Mouse (Mus musculus) brain, embryonic 18.5 days (tissue): ENCODE data around the gene Ankzf1.
"Not testable (repeated sequence)": the region's sequence is repeated elsewhere in the genome, so short reads cannot be mapped to it uniquely, and the experiment has no call there.

Experiments used
- DNase-seq: peaks from one replicate; pipeline ENCODE4 v3.0.0-alpha.2; 2012; ENCODE audit warnings: low read depth, low spot score

Ankzf1 gene

GRCm38 (mm10) chr1:75225473-75225872, 33.5 kb downstream of the Ankzf1 start:
- no peak for DNase-seq

- no peak for DNase-seq
Observed at GRCm38 (mm10) chr1:75226138-75226537, 34.2 kb downstream of the Ankzf1 start.

- DNase-seq: no peak
Observed at GRCm38 (mm10) chr1:75227653-75228052, 35.7 kb downstream of the Ankzf1 start.

DNA sequence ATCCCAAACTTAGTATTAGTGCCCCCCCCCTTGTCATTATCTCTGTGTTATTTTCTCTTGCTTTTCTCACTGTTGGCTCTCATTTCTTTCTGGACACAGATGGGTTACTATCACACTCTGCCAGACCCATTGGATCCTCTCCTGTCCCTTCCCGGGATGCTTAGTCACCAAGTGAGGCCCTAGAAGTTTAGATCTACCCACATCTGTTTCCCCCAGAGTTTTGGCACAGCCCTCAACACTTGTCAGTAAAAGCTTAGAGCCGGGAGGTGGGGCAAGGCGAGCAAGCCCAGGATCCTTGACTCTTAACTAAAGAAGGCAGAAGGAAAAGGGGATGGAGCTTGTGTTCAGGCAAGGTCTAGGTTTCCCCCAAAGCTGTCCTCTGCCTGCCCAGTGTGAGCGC, 37.2 kb downstream of the Ankzf1 start:
- no peak for DNase-seq

GRCm38 (mm10) chr1:75230335-75230994, 38.5 kb downstream of the Ankzf1 start:
- no peak for DNase-seq

DNA sequence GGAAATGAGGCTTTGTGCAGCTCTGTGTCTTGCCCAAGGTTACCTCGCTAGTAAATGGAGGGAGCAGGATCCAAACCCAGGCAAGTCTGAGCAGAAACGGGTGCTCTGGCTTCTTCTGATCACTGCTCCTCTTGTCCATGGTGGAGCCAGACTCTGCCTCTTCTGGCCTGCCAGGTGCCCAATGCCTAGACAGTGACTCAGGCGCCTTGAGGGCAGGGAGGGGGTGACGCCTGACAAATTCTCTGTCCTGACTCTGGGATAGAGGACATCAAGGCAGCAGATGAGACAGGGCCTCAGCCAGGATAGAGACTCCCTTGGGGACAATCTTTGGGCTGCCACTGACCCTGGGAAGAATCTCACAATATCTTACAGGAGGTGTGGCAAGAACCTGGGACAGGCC, 39.3 kb downstream of the Ankzf1 start:
- no peak for DNase-seq

GRCm38 (mm10) chr1:75231664-75232152, 39.8 kb downstream of the Ankzf1 start, which contains the start of gene A630095N17Rik:
A630095N17Rik (minus strand) TSS chr1:75232102.
- DNase-seq: no peak

DNA sequence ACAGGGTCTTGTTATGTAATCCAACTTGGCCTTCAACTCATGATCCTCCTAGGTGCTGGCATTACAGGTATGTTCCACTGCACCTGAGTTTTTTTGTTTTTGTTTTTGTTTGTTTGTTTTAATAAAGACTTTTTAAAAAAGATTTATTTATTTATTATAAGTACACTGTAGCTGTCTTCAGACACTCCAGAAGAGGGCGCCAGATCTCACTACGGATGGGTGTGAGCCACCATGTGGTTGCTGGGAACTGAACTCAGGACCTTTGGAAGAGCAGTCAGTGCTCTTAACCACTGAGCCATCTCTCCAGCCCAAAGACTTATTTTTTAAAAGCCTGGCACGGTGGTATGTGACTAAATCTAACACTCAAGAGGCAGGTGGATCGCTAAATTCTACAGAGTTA, 40.5 kb downstream of the Ankzf1 start:
- not testable (repeated sequence) for DNase-seq

- DNase-seq: no peak
Observed at GRCm38 (mm10) chr1:75234606-75235005, 42.7 kb downstream of the Ankzf1 start.

DNA sequence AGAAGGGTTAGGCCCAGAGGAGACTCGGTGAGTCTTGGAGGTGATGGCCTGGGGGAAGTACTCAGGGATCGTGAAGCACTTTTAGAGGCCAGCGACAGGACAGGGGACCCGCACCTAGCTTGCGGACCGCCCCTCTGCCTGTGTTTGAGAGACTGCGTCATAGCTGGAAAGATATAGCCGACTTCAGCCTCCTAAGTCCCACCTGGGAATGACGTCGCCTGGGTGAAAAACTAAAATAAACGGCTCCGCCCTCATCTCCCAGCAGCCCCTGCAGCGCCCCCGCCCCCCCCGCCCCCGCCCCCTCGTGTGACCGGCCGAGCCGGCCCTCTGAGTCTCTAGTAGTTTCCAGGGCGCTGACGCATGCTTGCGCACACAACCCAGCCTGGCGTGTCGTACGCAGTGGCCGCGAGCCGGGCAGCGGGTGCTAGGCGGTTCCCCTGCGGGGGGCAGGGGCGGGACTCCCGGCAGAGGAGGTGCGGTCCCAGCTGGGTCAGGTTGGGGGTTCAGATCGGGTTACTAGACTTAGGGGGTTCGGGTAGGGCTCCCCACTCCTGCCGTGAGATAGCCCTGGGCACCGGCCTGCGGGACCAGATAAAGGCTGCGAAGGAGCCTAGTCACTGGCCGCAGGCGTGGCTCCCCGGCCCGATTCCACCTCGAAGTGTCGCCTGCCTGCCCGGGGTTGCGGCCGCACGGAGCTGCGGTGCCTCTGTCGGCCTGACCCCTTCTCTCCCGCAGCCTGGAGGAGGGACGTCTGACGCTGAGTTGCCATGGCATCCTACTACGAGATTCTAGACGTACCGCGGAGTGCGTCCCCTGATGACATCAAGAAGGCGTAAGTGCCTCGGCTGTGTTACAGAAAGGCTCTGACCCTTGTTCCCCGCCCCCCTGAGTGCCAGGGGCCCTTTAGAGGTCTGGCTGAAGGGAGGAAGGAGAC, 44.4 kb downstream of the Ankzf1 start, which contains the start of gene Dnajb2:
Gene Dnajb2, plus strand, starts transcription at position 290 of the 934 bp plus-strand sequence.
- no peak for DNase-seq

- no peak for DNase-seq
Observed at GRCm38 (mm10) chr1:75239591-75239990, 47.6 kb downstream of the Ankzf1 start.

- no peak for DNase-seq
Observed at GRCm38 (mm10) chr1:75243411-75243810, 51.5 kb downstream of the Ankzf1 start.

DNA sequence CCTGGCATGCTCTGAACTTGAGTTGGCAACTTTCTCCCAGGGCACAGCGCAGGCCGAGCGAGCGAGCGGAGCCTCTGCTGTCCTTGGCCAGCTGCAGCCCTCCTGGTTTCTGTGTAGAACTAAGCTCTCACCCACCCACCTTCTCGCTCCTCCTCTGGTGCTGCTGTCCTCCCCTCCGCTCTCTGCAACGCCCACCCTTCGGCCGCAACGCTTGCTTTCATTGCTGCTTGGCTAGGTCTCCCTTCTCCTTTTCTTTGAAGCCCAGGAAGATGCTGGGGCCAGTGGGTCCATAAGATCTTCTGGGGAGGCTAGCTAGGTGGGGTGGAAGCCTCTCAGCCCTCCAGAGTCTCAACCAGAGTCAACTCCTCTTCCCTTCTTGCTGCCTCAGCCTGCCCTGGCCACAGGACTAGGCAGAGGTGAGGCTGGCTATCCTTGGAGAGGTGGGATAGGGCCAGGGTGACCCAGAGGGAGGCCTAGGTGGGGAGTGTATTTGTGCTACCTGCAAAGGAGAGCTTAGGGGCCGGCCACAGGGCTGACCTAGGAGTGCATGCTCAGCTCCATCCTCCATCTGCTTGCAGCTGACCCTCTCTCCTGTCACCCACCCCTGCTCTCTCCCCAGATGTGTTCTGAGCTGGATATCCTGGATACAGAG, 52.4 kb downstream of the Ankzf1 start:
- no peak for DNase-seq

DNA sequence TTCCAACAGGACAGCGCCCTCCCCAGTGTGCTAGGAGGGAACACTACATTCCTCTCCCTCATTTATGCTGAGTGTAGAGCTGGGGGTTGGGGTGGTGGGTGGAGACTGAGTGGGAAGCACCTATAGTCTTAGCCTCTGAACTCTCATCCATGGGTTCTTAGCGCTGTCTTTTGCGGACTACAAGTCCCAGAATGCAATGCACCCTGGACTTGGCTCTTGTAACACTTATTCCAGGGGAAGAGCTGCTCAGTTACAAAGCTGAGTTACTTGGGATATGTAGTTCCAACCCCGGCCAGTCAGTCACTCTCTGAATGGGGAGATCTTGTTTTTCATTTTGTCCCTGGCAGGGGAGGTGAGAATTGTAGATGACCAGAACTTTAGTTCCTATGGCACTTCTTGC, 52.9 kb downstream of the Ankzf1 start:
- DNase-seq: no peak

- DNase-seq: no peak
Observed at GRCm38 (mm10) chr1:75247071-75247930, 55.4 kb downstream of the Ankzf1 start.

GRCm38 (mm10) chr1:75248041-75248772, 56.3 kb downstream of the Ankzf1 start:
- DNase-seq: no peak
